Mouse (Mus musculus) C2C12 (cell line): ENCODE results near the gene Abcf3.

Experiments used
- CEBPB ChIP-seq: IDR thresholded peaks from one replicate; pipeline ENCODE4 v1.6.1; 2011; ENCODE audit warnings: low read depth, mild to moderate bottlenecking, control low read depth, moderate library complexity
- CTCF ChIP-seq: IDR thresholded peaks from one replicate; pipeline ENCODE4 v1.5.1; 2011; ENCODE audit not compliant: control insufficient read depth, insufficient read depth, insufficient read length
- MAX ChIP-seq: IDR thresholded peaks from one replicate; pipeline ENCODE4 v1.6.1; 2011; ENCODE audit warnings: mild to moderate bottlenecking, control low read depth
- MYOG ChIP-seq: IDR thresholded peaks from one replicate; pipeline ENCODE4 v1.6.1; 2011; ENCODE audit not compliant: control insufficient read depth, insufficient read length; ENCODE audit errors: extremely low read depth

GRCm38 (mm10) chr16:20565075-20565474 is 16.7 kb downstream of the Abcf3 start:
- TF ChIP-seq CEBPB (no peak), MAX (no peak), CTCF (no peak), MYOG (no peak)
